Mouse (Mus musculus) CD4-positive, CD25-positive, alpha-beta regulatory T cell, adult 2 months (primary cell): ENCODE measurements around the gene Atp1a3.
A peak's percentile ranks its signal among the peaks of the same experiment; 100 is the strongest.

Experiments
- DNase-seq: peaks from one replicate; pipeline ENCODE4 v3.0.0-alpha.2; 2012; ENCODE audit warnings: low read depth, low spot score

The Atp1a3 gene

DNA sequence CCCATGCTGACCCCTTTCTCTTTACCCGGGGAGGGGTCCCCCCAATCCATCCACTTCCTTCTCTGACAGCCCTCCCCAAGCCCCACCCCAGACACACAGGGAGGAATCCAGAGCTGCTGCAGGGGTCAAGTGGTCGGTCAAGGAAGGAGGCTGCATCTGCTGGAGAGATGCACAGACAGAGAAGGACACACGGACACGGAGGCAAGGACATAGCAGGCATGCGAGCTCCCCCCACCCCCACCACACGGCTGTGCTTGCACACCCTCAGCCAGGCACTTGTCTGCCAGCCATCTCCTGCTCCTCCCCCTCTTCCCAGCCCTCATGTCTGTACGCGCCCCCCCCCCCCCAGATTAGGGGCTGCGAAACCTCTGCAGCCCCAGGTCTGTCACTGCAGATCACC, 952 bp downstream of the Atp1a3 start:
- no peak for DNase-seq

DNA sequence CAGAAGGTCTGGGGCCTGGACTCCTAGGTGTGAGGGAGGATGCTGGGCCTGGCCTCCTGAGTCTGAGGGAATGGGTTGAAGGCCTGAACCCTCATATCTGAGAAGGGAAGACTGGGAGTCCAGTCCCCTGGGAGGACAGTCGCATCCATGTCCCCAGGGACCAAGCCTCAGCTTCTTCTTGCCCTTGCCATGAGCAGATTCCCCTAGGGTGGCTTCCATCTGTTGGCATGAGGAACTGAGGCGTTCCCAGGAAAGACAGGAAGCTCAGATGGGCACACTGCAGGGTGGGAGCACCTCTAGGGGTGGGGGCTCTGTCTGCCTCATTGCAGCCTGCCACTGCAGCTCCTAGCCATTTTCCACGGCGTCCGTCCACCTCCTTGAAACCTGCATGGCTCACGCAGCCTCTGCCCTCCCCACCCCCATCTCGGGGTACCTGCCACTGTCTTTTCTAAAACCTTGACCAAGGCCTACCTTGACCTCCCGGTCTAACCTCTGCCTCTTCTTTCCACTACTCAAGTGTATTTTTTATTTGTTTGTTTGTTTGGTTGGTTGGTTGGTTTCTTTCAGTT, 1.9 kb downstream of the Atp1a3 start:
- DNase-seq, result no peak

DNA sequence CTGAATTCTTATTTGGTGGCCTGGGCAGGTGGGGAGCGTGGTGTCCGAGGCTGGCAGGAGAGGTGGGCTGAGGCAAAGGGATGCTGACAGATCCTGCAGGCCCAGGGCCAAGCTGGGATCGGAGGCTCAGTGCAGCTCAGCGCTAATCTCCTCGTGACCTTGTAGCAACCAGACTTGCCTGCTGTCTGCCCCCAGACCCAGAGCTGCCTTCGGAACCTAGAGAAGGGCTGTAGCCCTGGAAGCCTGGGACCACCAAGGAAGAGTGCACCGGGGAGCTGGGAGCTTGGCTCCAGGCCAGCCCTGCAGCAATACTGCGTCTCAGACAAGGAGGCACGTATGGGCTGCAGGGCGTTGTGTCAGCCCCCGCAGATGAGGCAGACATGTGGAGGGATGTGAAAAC, 2.5 kb downstream of the Atp1a3 start:
- no peak for DNase-seq

DNA sequence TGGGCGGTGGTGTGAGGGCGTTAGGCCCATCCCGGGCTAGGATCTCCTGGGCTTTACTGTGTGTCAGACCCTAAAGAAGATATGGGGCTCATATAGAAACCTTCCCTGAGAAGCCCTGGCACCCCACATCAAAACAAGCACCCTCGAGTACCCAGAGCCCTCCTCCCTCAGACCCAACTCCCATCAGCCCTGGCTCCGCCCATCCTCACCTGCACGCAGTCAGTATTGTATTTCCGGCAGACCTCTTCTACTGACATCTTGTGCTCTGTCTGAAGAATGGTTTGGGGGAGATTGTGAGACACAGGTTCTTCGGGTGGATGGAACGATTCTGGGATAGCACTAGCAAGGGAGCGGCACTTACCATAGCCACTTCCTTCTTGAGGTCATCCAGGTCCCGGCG, 5.0 kb downstream of the Atp1a3 start:
- DNase-seq, result peak; percentile 69

DNA sequence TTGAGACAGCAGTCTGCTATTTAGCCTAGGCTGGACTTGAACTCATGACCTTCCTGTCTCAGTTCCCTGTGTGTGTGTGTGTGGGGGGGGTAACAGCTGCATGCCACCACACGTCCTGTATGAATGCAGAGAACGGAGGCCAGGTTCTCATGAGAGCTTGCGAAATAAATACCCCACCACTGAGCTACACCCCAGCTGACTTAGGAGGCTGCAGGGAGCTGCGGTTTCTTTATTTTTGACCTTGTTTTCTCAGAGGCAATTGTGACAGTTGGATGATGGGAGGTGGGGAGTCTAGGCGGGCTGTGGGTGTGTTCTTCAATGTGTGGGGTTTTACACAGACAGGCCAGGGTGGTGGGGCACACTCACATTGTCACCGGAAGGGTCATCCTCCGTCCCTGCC, 5.5 kb downstream of the Atp1a3 start:
- DNase-seq, result peak; percentile 40

DNA sequence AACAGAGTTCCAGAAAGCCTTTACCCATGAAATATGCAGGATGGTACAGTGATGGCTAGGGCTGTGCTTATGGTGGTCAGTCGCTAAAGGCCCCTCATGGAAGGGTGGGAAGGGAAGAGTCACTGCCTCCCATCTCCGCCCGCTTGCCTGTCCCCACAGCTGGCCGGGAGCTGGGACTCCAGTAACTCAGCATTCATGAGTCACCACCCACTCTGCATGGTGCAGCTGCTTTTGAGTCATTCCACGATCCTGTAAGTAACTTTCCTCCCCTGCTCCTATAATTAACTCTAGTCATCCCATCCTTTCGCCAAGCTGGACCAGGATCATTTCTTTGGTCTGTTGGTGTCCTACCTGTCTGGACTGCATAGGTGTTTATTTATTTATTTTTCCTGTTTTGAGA, 12.7 kb downstream of the Atp1a3 start:
- DNase-seq, result no peak

DNA sequence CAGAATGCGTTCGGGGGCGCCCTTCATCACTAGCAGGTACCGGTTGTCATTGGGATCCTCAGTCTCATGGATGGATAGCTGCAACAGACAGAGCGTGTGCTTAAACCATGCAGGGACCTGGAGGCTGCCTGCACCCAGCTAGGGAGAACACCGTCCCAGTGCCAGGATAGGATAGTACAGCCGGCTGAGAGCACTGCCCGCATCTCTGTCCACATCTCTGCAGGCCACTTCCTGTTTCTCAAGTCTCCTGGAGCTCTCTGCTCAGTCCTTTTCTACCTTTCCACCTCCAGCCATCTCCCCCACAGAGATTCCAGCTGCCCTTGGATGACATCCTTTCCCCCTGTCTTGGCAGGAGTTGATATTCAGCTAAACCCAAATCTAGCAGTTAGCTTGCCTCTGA, 15.3 kb downstream of the Atp1a3 start:
- DNase-seq, result no peak

DNA sequence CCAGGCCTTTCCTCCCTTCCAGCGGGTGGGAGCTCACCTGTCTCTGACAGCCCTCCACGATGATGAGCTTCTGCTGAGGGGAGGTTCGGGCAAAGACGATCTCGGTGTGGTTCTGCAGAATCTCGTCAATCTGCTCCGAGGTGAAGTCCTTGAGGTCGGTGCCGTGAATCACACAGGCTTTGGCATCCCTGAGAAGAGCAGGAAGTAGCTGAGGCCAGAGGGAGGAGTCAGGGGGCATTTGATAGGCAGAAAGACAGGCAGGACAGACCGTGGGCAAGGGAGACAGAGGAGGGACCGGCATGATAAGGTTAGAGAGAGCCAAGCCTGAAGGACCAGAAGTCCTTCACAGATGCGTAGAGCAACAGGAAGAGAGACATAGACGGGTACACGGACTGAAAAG, 17.8 kb downstream of the Atp1a3 start:
- DNase-seq, result no peak

DNA sequence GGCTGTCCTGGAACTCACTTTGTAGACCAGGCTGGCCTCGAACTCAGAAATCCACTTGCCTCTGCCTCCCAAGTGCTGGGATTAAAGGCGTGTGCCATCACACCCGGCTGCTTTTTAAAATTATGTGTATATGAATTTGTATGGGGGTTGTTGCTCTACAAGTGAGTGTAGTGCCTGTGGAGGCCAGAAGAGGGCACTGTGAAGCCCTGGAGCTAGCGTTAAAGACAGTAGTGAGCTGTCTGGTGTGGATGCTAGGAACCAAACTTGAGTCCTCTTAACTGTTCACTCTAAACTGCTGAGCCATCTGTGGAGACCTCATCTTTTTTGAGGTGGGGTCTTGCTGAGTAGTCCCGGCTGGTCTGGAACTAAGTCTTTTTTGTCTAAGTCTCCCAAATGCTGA, 20.0 kb downstream of the Atp1a3 start:
- DNase-seq, result no peak

DNA sequence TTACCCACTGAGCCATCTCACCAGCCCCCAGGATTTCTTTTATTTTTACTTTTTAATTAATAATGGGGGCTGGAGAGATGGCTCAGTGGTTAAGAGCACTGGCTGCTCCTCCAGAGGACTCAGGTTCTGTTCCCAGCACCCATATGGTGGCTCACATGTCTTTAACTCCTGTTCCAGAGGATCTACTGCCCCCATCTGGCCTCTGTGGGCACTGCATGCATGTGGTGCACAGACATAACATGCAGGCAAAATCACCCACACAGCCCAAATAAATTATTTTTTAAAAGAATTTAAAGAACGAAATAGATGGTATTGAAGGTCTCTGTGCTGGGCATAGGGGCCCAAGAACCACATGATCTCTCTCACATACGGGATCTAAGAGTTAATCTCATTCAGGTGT, 21.5 kb downstream of the Atp1a3 start:
- no peak for DNase-seq

DNA sequence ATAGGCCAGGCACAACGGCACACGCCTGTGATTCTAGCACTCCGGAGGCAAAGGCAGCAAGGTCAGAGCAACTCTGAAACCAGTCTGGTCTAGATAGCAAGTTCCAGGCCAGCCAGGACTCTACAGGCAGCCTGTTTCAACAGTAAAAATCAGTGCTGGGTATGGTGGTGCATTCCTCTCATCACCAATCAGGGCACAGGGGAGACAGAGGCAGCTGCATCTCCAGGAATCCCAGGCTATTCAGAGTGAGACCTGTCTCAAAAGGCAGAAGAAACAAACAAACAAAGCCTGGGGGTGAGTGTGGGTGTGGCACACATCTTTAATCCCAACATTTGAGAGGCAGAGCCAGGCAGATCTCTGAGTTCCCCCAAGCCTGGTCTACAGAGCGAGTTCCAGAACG, 22.4 kb downstream of the Atp1a3 start:
- DNase-seq, result no peak

DNA sequence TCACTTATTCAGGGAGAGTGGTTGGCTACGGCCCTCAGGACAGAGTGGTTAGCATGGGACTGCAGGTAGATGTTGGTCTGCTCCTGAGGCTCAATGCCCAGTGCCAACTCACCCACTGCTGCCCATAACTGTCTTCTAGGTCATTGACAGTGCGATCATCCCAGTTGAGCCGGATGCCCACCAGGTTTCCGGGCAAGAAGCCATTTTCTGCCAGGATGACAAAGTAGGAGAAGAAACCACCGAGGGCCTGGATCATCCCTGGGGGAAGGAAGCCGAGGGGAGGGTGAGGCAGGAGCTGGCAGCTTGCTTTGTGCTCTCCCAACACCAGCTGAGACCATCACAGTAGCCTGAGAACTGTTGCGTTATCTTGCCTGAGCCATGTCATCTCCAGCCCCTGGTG, 25.3 kb downstream of the Atp1a3 start:
- no peak for DNase-seq

DNA sequence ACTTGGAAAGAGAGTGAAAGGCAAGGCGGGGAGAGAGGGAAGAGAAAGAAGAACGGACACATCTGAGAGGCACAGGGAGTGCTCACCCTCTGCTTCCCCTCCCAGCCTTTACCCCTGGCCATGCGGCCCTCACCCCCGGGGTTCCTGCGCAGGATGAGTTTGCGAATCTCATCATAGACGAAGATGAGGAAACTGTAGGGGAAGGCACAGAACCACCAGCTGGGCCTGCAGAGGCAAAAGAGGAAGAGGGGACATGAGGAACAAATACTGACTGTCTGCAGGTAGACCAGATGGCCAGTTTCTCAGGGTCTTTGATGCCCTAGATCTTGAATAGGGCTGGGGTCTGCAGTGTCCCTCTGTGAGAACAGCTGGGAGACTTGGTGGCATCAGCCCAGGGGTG, 27.0 kb downstream of the Atp1a3 start:
- no peak for DNase-seq

DNA sequence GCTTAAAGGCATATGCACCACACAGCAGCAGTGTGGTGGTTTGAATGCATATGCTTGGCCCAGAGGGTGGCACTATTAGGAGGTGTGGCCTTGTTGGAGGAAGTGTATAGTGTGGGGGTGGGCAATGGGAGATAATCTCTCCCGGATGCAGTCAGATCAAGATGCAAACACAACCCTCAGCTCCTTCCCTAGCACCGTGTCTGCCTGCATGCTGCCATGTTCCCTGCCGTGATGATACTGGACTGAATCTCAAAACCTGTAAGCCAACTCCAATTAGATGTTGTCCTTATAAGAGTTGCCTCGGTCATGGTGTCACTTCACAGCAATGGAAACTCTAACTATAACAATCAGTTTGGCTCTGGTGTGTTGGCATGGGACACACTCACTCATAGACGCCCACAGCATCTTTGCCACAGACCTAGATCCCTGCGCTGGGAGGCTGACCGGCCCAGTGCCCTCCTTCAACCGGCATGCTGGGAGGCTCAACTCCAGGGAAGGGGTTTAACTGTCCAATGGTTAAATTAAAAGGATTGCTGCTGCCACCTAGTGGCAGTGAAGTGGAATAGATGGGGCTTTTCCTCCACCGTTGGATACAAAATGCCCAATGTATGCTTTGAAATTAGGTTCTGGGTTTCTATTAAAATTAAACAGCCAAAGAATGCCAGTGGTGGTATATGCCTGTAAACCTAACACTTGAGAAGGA, 30.7 kb downstream of the Atp1a3 start:
- DNase-seq, result peak; percentile 77

DNA sequence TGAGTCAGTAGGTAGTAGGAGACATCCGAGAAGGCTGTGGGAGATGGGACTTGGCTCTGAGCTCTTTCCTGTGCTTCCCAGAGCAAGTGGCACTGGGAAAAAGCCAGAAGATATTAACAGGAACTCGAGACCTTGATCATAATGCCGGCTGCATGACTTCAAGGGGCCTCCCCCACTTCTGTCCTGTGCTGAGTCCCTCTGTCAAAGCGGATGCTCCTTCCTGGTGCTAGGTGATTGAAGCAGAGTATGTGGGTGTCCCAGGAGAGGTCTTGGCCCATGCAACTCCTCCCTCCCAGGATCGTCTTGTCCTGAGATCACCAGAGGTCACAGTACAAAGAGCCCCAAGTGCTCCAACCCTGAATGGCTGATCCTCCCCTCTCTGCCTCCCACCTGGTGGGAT, 31.9 kb downstream of the Atp1a3 start:
- DNase-seq, result no peak

DNA sequence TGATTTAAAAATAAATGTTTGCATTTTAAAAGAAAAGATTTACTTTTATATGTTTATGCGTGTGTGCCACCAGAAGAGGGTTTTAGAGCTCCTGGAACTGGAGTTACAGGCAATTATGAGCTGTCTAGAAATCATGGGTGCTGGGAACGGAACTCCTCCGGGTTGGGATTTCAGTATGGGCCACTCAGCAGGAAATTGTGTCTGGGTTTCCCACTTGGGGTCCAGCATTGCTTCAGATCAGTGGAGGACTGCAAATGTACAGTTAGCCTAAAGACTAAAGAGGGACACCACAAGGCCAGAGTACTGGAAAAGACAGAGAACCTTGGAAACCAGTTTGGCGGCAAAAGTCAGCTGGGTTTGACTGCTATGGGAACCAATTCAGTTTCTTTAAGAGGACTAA, 32.5 kb downstream of the Atp1a3 start:
- DNase-seq, result no peak

DNA sequence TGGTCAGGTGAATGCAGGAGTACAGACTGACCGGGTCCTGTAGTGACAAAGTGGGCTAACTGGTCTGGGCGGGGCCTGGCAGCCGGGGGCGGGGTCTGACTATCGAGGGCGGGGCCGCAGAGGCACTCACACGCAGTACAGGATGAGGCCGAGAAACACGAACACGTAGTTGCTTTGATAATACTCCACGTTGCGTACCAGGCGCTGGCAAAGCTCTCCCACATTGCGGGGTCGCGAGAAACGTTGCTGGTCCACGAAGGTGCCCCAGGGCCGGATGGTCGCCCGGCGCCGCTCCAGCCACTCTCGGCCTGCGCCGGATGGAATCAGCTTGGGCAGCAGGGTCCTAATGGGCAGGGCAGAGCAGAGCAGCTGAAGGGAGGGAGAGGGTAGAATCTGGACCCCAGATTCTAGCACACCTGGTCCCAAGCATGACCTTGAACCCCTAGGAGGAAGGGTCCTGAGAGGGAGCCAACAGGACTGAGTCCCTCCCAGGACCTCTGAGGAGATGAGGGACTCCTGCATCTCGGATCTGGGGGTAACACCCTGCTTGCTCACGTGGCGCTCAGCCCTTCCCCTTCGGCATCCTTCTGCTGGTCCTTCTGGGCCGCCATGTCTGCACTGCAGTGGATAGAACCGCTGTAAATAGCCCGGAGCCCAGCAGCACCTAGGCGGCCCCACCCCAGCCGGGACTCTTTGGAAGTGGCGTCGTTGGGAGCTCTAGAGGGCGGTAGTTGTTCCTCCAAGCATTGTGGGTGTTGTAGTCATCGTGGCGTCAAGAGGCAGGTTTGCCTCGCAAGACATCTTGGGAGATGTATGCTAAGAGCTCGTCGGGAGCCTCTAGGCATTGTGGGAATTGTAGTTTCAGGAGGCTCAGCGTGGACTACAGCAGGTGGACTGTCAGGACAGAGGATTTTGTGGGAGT, 33.5 kb downstream of the Atp1a3 start, which contains the start of gene Rabac1:
Gene Rabac1, minus strand, starts transcription at position 783 of the 922 bp plus-strand sequence.
- DNase-seq, result peak; percentile 95

DNA sequence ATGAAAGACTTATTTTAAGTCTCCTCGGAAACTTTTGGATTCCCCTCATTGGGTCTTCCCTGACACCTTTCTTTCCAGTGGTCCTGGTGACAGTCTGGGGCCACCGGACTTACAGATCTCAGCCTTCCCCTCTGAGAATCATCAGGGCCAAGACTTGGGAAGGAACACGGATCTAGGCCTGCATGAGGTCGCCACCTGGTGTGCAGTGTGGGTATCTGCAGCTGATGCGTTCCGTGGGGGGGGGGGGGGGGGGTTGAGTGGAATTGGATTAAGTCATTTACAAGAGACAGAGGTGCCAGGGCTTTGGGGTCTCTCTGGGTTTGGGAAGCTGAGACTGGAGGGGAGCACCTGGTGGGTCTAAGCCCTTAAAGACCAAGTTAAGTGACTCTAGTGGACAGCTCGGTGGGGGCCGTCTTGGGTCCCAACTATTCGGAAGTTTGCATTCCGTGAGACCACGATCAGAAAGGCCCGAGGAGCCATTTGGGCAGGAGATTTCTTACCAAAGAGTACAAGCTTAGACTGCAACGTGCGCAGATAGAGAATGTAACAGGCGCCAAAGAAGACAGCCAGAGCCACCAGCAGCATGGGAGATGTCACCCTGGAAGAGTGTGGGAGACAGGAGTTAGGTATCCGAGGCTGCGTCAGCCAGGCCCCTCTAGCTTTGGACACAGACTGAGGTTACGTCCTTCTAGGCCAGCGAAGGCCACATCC, 34.3 kb downstream of the Atp1a3 start:
- DNase-seq, result peak; percentile 78

DNA sequence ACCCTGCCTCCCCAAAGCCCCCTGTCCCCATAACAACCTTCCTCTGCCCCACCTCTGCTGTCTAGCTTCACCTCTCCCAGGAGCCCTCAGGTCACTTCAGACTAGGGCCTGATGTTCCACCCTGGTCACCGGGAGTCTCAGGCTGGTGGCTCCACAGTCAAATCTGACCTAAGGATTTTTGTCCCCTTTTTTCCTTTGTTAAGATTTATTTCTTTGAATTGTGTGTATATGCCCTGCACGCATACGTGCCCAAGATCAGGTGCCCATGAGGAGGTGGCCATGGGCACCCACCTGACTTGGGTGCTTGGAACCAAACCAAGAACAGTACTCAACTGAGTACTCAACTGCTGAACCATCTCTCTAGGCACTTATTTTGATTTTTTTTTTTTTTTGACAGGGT, 35.4 kb downstream of the Atp1a3 start:
- no peak for DNase-seq

DNA sequence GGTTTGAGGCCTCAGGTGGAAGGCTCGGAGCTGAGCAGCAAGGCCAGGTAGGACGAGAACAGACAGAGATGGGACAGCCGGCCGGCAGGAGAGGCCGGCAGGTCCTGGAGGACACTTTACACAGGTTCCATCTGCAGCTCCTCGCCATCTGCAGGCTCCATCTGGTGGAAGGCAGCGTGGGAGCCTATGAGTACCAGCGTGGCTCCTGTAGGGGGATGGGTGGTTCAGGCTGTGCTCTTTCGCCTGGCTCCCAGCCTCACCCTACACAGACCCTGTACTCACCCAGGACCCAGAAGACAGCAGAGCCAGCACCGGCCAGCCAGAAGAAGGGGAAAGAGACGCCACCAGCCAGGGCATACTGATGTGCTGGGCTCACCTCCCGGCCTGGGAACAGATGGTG, 36.0 kb downstream of the Atp1a3 start:
- DNase-seq, result no peak

DNA sequence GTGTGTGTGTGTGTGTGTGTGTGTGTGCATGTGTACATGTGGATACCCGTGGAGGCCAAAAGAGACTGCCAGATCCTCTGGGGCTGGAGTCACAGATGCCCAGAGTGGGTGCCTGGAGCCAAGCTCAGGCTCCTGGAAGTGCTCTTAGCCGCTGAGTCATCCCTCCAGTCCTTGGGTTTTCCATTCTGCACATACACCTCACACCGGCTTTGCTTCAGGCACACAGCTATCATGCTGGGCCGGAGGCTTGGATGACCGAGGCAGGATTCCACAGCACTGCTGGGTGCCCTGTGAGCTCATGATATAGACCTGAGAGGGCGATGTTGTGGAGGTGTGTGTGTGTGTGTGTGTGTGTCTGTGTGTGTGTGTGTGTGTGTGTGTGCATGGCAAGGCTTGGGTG, 37.3 kb downstream of the Atp1a3 start:
- no peak for DNase-seq

DNA sequence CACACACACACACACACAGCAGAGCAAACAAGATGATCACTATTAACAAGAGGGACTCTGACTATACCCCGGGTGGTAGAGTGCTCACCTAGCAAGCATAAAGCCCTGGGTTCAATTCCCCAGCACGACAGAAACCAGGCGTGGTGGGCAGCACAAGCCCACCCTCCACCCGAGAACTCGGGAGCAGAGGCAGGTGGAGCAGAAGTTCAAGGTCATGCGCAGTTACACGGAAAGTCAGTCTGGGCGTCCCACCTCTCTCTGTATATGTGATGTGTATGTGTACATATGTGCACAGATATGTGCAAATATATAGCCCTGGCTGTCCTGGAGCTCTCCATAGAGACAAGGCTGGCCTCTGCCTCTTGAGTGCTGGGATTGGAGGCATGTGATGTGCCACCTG, 37.8 kb downstream of the Atp1a3 start:
- no peak for DNase-seq
